Comparison of ENCODE assay signal across 8 mouse cellular contexts in genomic region chr4:107673638-107674321, GRCm38 (mm10). TPM values are rescaled to one million over a fixed set of nuclear protein-coding genes. Genes with fewer than 3 reads are reported as not detected.
DNase-seq lines count a peak whose midpoint lies in the region; ATAC-seq and TF ChIP-seq lines count a peak whose summit lies in the region.

No protein-coding gene starts in this region.

- 0 out of 2 replicates have a peak overlapping the region, but pooled peaks have one; percentile 4 for H3K4me2 ChIP-seq in heart, embryonic 13.5 days
- H3K4me2 ChIP-seq in kidney, postnatal 0 days (ENCODE audit: low read length) = no peak overlapping the region

- H3K4me1 ChIP-seq in bone marrow, adult 2 months (ENCODE audit: control insufficient read depth, insufficient read depth, low read length) = peaks cover 4% of the 10 kb centered on the region
- 0 out of 2 replicates have a peak, but pooled peaks cover 2% of the 10 kb centered on the region for H3K4me1 ChIP-seq in embryonic fibroblast, embryonic 13.5 days (ENCODE audit: control insufficient read depth, insufficient read depth, low read length)
- peaks cover 7% of the 10 kb centered on the region for H3K4me1 ChIP-seq in heart, embryonic 13.5 days
- H3K4me1 ChIP-seq in kidney, postnatal 0 days (replicated peaks; ENCODE audit: insufficient read depth, low read length) = no peaks in the 10 kb centered on the region
- no peaks in the 10 kb centered on the region for H3K4me1 ChIP-seq in liver, adult 2 months (ENCODE audit: control insufficient read depth, insufficient read depth, low read length)

- H3K9ac ChIP-seq in heart, embryonic 13.5 days = no peak overlapping the region
- H3K9ac ChIP-seq in kidney, postnatal 0 days (ENCODE audit: low read depth, low read length) = no peak overlapping the region
- no peak overlapping the region for H3K9ac ChIP-seq in liver, adult 2 months (ENCODE audit: low read depth, low read length)

- WGBS in bone marrow, adult 2 months = 21% methylated on average over 23 of the region's 23 CpGs
- 22% methylated on average over 23 of the region's 23 CpGs for WGBS in heart, embryonic 13.5 days
- WGBS in kidney, postnatal 0 days = 19% methylated on average over 23 of the region's 23 CpGs
- WGBS in liver, adult 2 months = 24% methylated on average over 23 of the region's 23 CpGs

- H3K79me2 ChIP-seq in liver, adult 2 months (ENCODE audit: control insufficient read depth, insufficient read depth, low read length) = no peaks in the 10 kb centered on the region

- H3K9me3 ChIP-seq in heart, embryonic 13.5 days = no peaks in the 10 kb centered on the region
- H3K9me3 ChIP-seq in kidney, postnatal 0 days (replicated peaks; ENCODE audit: low read length) = no peaks in the 10 kb centered on the region

- H3K27me3 ChIP-seq in heart, embryonic 13.5 days (replicated peaks) = peaks cover 70% of the 10 kb centered on the region
- H3K27me3 ChIP-seq in kidney, postnatal 0 days (ENCODE audit: insufficient read depth, low read length) = peaks cover 10% of the 10 kb centered on the region; the same call in 1 of the 2 replicates
- H3K27me3 ChIP-seq in liver, adult 2 months (ENCODE audit: control insufficient read depth, insufficient read depth, low read length) = no peaks in the 10 kb centered on the region
- no peaks in the 10 kb centered on the region for H3K27me3 ChIP-seq in splenic B cell, adult 2 months (ENCODE audit: control insufficient read depth, insufficient read depth, low read length, poor library complexity, severe bottlenecking)

- TF ChIP-seq CTCF in bone marrow, adult 2 months (IDR thresholded peaks at IDR 0.05; ENCODE audit: control insufficient read depth, insufficient read depth, low read length) = peak; percentile 56
- TF ChIP-seq CTCF in embryonic fibroblast, embryonic 13.5 days (IDR thresholded peaks at IDR 0.05; ENCODE audit: borderline replicate concordance, insufficient read depth, low read length) = peak; percentile 40; the same call in 1 of the 2 replicates
- peak; percentile 68 for TF ChIP-seq CTCF in kidney, postnatal 0 days (IDR thresholded peaks at IDR 0.05; ENCODE audit: low read depth)
- TF ChIP-seq CTCF in liver, adult 2 months (IDR thresholded peaks at IDR 0.05; ENCODE audit: low read depth, low read length) = peak; percentile 50

- H3K4me3 ChIP-seq in bone marrow, adult 2 months (replicated peaks; ENCODE audit: control insufficient read depth, low read depth, low read length) = no peak overlapping the region
- H3K4me3 ChIP-seq in embryonic fibroblast, embryonic 13.5 days (ENCODE audit: insufficient read depth, low read length) = no peak overlapping the region
- no peak overlapping the region for H3K4me3 ChIP-seq in heart, embryonic 13.5 days
- H3K4me3 ChIP-seq in kidney, postnatal 0 days (replicated peaks; ENCODE audit: low read depth, low read length) = no peak overlapping the region
- no peak overlapping the region for H3K4me3 ChIP-seq in liver, adult 2 months (ENCODE audit: insufficient read depth, low read depth, low read length)

- no peak for TF ChIP-seq POLR2A in bone marrow, adult 2 months (IDR thresholded peaks at IDR 0.05; ENCODE audit: borderline replicate concordance, control insufficient read depth, low read depth, low read length)
- no peak for TF ChIP-seq POLR2A in embryonic fibroblast, embryonic 13.5 days (IDR thresholded peaks at IDR 0.05; ENCODE audit: low read depth, low read length)
- no peak for TF ChIP-seq POLR2A in liver, adult 2 months (IDR thresholded peaks at IDR 0.05; ENCODE audit: extremely low read depth, insufficient read depth, low read length)

- no peak overlapping the region for H3K27ac ChIP-seq in bone marrow, adult 2 months (ENCODE audit: control insufficient read depth, insufficient read depth, low read depth, low read length, poor library complexity)
- no peak overlapping the region for H3K27ac ChIP-seq in embryonic fibroblast, embryonic 13.5 days (ENCODE audit: insufficient read depth, low read length)
- no peak overlapping the region for H3K27ac ChIP-seq in heart, embryonic 13.5 days (replicated peaks)
- H3K27ac ChIP-seq in kidney, postnatal 0 days = no peak overlapping the region
- H3K27ac ChIP-seq in liver, adult 2 months (replicated peaks; ENCODE audit: insufficient read depth, low read depth, low read length) = no peak overlapping the region

- peak; percentile 77 to 83 for DNase-seq in B cell, adult 2 months
- peak; percentile 92 for DNase-seq in kidney, postnatal 0 days (ENCODE audit: low spot score)
- DNase-seq in liver, adult 2 months (ENCODE audit: extremely low read depth, low read depth, low spot score) = peak; percentile 4
- peak; percentile 47 to 67 for DNase-seq in natural killer cell, adult 2 months (ENCODE audit: low spot score in 2 of 2)
- DNase-seq in splenic B cell, adult 2 months (ENCODE audit: low read depth, low spot score) = peak; percentile 78

- no peaks in the 10 kb centered on the region for H3K36me3 ChIP-seq in heart, embryonic 13.5 days
- H3K36me3 ChIP-seq in kidney, postnatal 0 days (ENCODE audit: insufficient read depth, low read length) = no peaks in the 10 kb centered on the region
- H3K36me3 ChIP-seq in liver, adult 2 months (ENCODE audit: control insufficient read depth, insufficient read depth, low read length) = no peaks in the 10 kb centered on the region
- H3K36me3 ChIP-seq in splenic B cell, adult 2 months (ENCODE audit: control insufficient read depth, insufficient read depth, low read length, poor library complexity, severe bottlenecking) = no peaks in the 10 kb centered on the region

- ATAC-seq in heart, embryonic 13.5 days (ENCODE audit: extremely low read depth, insufficient number of reproducible peaks, low FRiP score, low TSS enrichment) = peak; percentile 58; the same call in 1 of the 2 replicates
- ATAC-seq in kidney, postnatal 0 days (replicated peaks; ENCODE audit: low FRiP score, low read depth) = peak; percentile 82

RNA-seq across cellular contexts. Expression of gene Dmrtb1, which starts 10.2 kb away (rescaled TPM):
- 1.1 TPM in 1 of 2 replicates, not detected in the other for polyA plus RNA-seq in bone marrow, adult 2 months (2011; ENCODE audit: insufficient read depth, insufficient read length, low replicate concordance, missing spikeins)
- not detected in 2 replicates for polyA plus RNA-seq in embryonic fibroblast, embryonic 13.5 days (2011; ENCODE audit: insufficient read length, low read depth, missing spikeins)
- 0.11 TPM in 1 of 2 replicates, not detected in the other for polyA plus RNA-seq in heart, embryonic 13.5 days (2015; fragmentation: Nextera tagmentation; extraction: Ambion mirVana)
- not detected in 2 replicates for polyA plus RNA-seq in kidney, postnatal 0 days (2015; fragmentation: Nextera tagmentation; extraction: Ambion mirVana)
- not detected in 2 replicates for total RNA-seq in liver, adult 2 months (2014; rRNA removed)
- not detected in 2 replicates for polyA plus RNA-seq in liver, adult 2 months (2012; rRNA removed)

Comparison
In these comparisons a context has a peak if more than half of its experiments do, and no peak if none do; other contexts are left out.
1. DNase-seq: peak in every context shown above with its lines; median percentile 92 in kidney, postnatal 0 days; 80 in B cell, adult 2 months; 78 in splenic B cell, adult 2 months; 57 in natural killer cell, adult 2 months; 4 in liver, adult 2 months.